Mouse (Mus musculus) ES-E14 (cell line): ENCODE measurements around the gene Gnat2.

Source experiments
- CHD2 ChIP-seq: IDR thresholded peaks from 2 replicates; pipeline ENCODE4 v1.6.1; 2014; ENCODE audit warnings: mild to moderate bottlenecking, low read depth, low read length, inconsistent platforms
- HCFC1 ChIP-seq: IDR thresholded peaks from 2 replicates; pipeline ENCODE4 v1.6.1; 2012; ENCODE audit warnings: low read length, inconsistent platforms, borderline replicate concordance; ENCODE audit not compliant: insufficient read depth
- ZC3H11A ChIP-seq: IDR thresholded peaks from 2 replicates; pipeline ENCODE4 v1.6.1; 2012; ENCODE audit warnings: low read depth, mild to moderate bottlenecking, inconsistent platforms, low read length, borderline replicate concordance
- ZNF384 ChIP-seq: IDR thresholded peaks from 2 replicates; pipeline ENCODE4 v1.6.1; 2012; ENCODE audit warnings: low read depth, low read length, inconsistent platforms

GRCm38 (mm10) chr3:108145534-108146445 is 53.2 kb downstream of the Gnat2 start, which contains the start of gene Gnai3:
- TF ChIP-seq ZNF384, result no peak
- no peak for TF ChIP-seq CHD2
- peak; percentile 53 for TF ChIP-seq HCFC1
- TF ChIP-seq ZC3H11A, result no peak
